Mouse (Mus musculus): ENCODE results near the gene Cyth1. TPM values are rescaled to one million over a fixed set of nuclear protein-coding genes. Genes with fewer than 3 reads are reported as not detected.

Cyth1 gene
- polyA plus RNA-seq (2015; fragmentation: Nextera tagmentation; extraction: Ambion mirVana): 16.4 and 16.5 TPM in 2 replicates

DNA sequence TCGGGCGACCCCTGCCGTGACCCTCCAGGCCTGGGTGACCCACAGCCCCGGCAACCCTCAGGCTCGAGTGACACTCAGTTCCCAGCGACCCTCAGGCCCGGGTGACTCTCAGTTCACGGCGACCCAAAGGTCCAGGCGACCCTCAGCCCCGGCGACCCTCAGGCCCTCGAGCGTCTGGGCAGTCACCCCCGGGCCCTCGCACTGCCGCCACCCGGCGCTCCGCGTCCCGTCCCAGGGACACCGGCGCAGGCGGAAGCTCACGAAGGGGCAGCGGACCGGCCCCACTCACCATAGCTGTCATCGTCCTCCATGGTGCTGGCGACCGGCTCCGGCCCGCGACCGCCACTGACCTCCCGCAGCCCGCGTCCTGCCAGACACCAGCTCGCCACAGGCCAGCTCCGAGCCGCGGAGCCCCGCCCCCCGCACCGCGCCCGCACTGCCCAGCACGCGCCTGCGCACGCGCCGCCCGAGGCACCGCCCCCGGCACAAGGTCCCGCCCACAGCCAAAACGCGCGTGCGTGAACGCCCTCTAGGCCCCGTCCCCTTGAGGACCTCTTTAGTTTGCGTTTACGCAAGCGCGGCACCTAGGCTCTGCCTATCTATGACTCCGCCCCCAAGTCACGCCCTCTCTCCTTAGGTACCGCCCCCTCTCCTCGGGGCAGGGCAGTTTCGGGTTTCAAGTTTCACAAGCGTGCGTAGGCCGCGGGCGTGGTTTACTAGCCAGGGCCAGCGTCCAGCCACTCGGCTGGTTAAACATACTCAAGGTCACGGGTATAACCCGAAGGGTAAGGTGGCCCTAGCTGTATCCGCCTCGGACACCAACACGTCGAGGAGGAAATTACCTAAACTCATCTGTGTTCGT, at the start of gene Cyth1:
Gene Cyth1 (minus strand): TSS at position 443 of the 862 bp plus-strand sequence.
- peak; percentile 95 for ATAC-seq (replicated peaks; ENCODE audit: low FRiP score)
- Histone ChIP-seq H3K9me3 (replicated peaks) (no peaks in the 10 kb centered on the region), H3K4me2 (peak within 1 kb of the TSS; percentile 89), H3K4me3 (replicated peaks) (peak within 1 kb of the TSS; percentile 92), H3K9ac (peak within 1 kb of the TSS; percentile 94), H3K27ac (peak within 1 kb of the TSS; percentile 95), H3K27me3 (no peaks in the 10 kb centered on the region), H3K4me1 (peaks cover 49% of the 10 kb centered on the region), H3K36me3 (no peaks in the 10 kb centered on the region)
- under 1% methylated on average over 85 of the region's 86 CpGs for WGBS

DNA sequence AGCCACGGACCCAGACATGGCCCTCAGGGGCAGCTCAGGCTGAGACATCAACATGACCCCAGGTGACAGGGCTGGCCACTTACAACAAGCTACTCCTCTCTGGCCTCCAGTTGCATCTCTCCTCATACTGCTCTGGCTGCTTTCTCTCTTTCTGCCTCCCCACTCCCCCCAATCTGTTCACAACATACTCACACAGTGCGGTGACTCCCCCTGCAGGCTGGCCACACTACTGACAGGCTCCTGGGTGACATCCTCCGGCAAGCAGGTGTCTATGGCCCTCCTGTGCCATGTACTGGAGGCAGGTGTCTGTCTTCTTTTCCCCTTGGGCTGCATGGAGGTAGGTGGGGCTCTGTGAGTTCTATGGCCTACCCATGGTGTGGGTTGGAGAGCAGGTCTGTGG, 49.6 kb upstream of the Cyth1 start:
- Histone ChIP-seq H3K4me1 (no peaks in the 10 kb centered on the region), H3K4me3 (replicated peaks) (no peak overlapping the region), H3K9me3 (replicated peaks) (no peaks in the 10 kb centered on the region), H3K27me3 (no peaks in the 10 kb centered on the region), H3K4me2 (no peak overlapping the region), H3K27ac (no peak overlapping the region), H3K36me3 (peaks cover 25% of the 10 kb centered on the region), H3K9ac (no peak overlapping the region)
- 84% methylated on average over 3 of the region's 3 CpGs for WGBS
- 0 out of 2 replicates have a peak, but pooled peaks have one; percentile 22 for ATAC-seq (replicated peaks; ENCODE audit: low FRiP score)

DNA sequence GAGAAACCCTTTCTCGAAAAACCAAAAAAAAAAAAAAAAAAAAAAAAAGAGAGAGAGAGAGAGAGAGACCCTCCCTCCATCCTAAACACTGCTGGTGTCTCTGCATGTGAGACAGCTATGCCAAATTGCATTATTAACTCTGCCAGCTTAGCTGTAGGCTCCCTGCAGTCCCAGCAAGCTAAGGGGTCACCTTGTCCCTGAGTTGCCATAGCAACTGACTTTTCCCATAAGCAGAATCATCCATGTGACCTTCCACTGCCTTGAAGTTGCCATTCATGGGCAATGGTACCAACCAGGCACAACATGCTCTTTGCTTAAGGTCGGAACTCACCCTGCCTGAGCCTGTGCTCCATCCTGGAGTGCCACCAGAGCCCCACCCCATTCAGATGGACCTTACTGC, 46.6 kb upstream of the Cyth1 start:
- no peak overlapping the region for H3K27ac ChIP-seq
- no peak overlapping the region for H3K4me3 ChIP-seq (replicated peaks)
- H3K36me3 ChIP-seq: no peaks in the 10 kb centered on the region
- no peaks in the 10 kb centered on the region for H3K27me3 ChIP-seq
- H3K4me2 ChIP-seq: no peak overlapping the region
- 70% methylated on average over 2 of the region's 2 CpGs for whole genome bisulfite sequencing
- H3K9me3 ChIP-seq (replicated peaks): no peaks in the 10 kb centered on the region
- H3K4me1 ChIP-seq: peaks cover 6% of the 10 kb centered on the region; the same call in 1 of the 2 replicates
- ATAC-seq (replicated peaks; ENCODE audit: low FRiP score): no peak
- H3K9ac ChIP-seq: no peak overlapping the region

GRCm38 (mm10) chr11:118292671-118293070, 44.3 kb upstream of the Cyth1 start:
- ATAC-seq (replicated peaks; ENCODE audit: low FRiP score): no peak
- H3K9me3 ChIP-seq (replicated peaks): no peaks in the 10 kb centered on the region
- no peak overlapping the region for H3K9ac ChIP-seq
- H3K36me3 ChIP-seq: peaks cover 2% of the 10 kb centered on the region
- WGBS: 79% methylated on average over 6 of the region's 6 CpGs
- H3K4me1 ChIP-seq: peaks cover 21% of the 10 kb centered on the region
- H3K4me2 ChIP-seq: no peak overlapping the region
- H3K27me3 ChIP-seq: no peaks in the 10 kb centered on the region
- no peak overlapping the region for H3K4me3 ChIP-seq (replicated peaks)
- no peak overlapping the region for H3K27ac ChIP-seq

DNA sequence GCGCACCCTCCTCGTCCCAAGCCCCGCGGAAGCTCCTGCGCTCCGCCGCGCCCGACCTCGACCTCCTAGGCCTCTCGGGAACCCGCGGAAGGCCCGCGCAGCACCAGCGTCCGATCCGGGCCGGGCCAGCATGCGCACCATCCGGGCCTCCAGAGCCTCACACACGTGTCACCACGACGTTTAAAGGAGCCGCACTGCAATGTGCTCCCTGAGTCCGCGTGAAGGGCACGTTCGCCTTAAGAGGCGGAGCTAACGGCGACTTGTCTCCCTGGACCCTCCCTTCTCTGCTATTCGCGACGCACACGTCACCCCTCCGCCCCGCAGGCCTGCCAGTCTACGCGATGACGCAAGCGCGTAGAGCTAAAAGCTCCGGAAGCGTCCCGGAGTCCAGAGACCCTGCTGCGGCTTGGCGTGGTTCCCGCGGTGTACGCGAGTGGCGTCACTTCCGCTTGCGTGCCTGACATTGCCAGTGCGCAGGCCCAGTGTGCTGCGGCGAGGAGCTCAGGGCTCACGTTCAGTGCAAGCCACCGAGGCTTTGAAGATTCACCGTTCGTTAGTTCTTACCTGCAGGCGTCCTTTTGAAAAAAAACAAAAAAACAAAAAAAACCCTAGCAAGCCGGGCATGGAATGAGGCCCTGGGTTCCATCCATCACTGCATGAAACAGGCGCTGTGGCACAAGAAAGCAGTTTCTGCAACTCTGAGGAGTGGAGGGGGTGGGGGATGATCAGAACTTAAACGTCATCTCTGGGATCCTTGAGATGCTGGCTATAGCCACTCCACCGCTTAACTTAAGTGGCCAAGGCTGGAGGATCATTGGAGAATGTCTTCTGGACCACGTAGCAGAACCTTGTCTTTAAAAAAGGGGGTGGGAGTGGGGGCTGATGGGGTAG, 41.9 kb upstream of the Cyth1 start, which contains the start of gene Usp36:
Gene Usp36 (minus strand): TSS at position 246 of the 891 bp plus-strand sequence.
- peak within 1 kb of the TSS; percentile 84 for H3K27ac ChIP-seq
- H3K4me1 ChIP-seq: peaks cover 24% of the 10 kb centered on the region
- ATAC-seq (replicated peaks; ENCODE audit: low FRiP score): peak; percentile 99
- no peaks in the 10 kb centered on the region for H3K9me3 ChIP-seq (replicated peaks)
- H3K9ac ChIP-seq: peak within 1 kb of the TSS; percentile 90
- H3K27me3 ChIP-seq: no peaks in the 10 kb centered on the region
- H3K4me3 ChIP-seq (replicated peaks): peak within 1 kb of the TSS; percentile 98
- WGBS: under 1% methylated on average over 68 of the region's 68 CpGs
- H3K36me3 ChIP-seq: peaks cover 26% of the 10 kb centered on the region
- peak within 1 kb of the TSS; percentile 90 for H3K4me2 ChIP-seq

GRCm38 (mm10) chr11:118289562-118289961, 41.2 kb upstream of the Cyth1 start:
- WGBS: under 1% methylated on average over 22 of the region's 22 CpGs
- Histone ChIP-seq H3K9ac (peak overlapping the region; percentile 90), H3K4me3 (replicated peaks) (peak overlapping the region; percentile 98), H3K27ac (peak overlapping the region; percentile 80), H3K27me3 (no peaks in the 10 kb centered on the region), H3K4me1 (peaks cover 24% of the 10 kb centered on the region), H3K9me3 (replicated peaks) (no peaks in the 10 kb centered on the region), H3K36me3 (peaks cover 33% of the 10 kb centered on the region), H3K4me2 (peak overlapping the region; percentile 90)
- no peak; the same call in none of the 2 replicates for ATAC-seq (replicated peaks; ENCODE audit: low FRiP score)

- WGBS: 2% methylated on average over 16 of the region's 16 CpGs
- peaks cover 24% of the 10 kb centered on the region for H3K4me1 ChIP-seq
- H3K36me3 ChIP-seq: peaks cover 38% of the 10 kb centered on the region
- ATAC-seq (replicated peaks; ENCODE audit: low FRiP score): no peak
- peak overlapping the region; percentile 90 for H3K9ac ChIP-seq
- H3K27me3 ChIP-seq: no peaks in the 10 kb centered on the region
- peak overlapping the region; percentile 98 for H3K4me3 ChIP-seq (replicated peaks)
- peak overlapping the region; percentile 80 for H3K27ac ChIP-seq
- no peaks in the 10 kb centered on the region for H3K9me3 ChIP-seq (replicated peaks)
- H3K4me2 ChIP-seq: peak overlapping the region; percentile 90
Measured at GRCm38 (mm10) chr11:118289037-118289511, 40.7 kb upstream of the Cyth1 start.

DNA sequence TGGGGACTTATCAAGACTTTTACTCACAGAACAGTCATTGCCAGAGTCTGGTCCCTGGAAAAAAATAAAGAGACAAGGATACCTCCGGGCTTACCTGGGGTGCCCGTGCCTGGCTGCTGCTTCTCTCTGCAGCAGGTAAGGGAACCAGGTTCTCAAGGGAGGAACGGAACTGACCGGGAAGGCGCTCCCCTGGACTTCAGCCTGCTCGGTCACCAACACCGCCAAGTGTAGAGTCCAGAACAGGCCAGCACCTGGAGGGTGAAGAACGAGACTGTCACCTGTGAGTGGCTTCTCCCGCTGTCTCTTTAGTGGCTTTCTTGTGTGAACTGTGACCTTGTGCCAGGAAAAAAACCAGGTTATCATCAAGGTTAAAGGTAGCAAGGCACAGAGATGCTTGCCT, 39.2 kb upstream of the Cyth1 start:
- H3K9me3 ChIP-seq (replicated peaks): no peaks in the 10 kb centered on the region
- no peak overlapping the region for H3K4me3 ChIP-seq (replicated peaks)
- H3K27ac ChIP-seq: no peak overlapping the region
- 92% methylated on average over 9 of the region's 9 CpGs for WGBS
- H3K9ac ChIP-seq: no peak overlapping the region
- no peaks in the 10 kb centered on the region for H3K27me3 ChIP-seq
- H3K4me2 ChIP-seq: no peak overlapping the region
- H3K4me1 ChIP-seq: peaks cover 24% of the 10 kb centered on the region
- ATAC-seq (replicated peaks; ENCODE audit: low FRiP score): no peak
- H3K36me3 ChIP-seq: peaks cover 53% of the 10 kb centered on the region

- Histone ChIP-seq H3K27me3 (no peaks in the 10 kb centered on the region), H3K9ac (no peak overlapping the region), H3K36me3 (peaks cover 64% of the 10 kb centered on the region), H3K4me2 (no peak overlapping the region), H3K4me1 (peaks cover 24% of the 10 kb centered on the region), H3K9me3 (replicated peaks) (no peaks in the 10 kb centered on the region), H3K27ac (no peak overlapping the region), H3K4me3 (replicated peaks) (no peak overlapping the region)
- ATAC-seq (replicated peaks; ENCODE audit: low FRiP score): no peak
- WGBS: 93% methylated on average over 9 of the region's 9 CpGs
Measured at GRCm38 (mm10) chr11:118286434-118286833, 38.0 kb upstream of the Cyth1 start.

DNA sequence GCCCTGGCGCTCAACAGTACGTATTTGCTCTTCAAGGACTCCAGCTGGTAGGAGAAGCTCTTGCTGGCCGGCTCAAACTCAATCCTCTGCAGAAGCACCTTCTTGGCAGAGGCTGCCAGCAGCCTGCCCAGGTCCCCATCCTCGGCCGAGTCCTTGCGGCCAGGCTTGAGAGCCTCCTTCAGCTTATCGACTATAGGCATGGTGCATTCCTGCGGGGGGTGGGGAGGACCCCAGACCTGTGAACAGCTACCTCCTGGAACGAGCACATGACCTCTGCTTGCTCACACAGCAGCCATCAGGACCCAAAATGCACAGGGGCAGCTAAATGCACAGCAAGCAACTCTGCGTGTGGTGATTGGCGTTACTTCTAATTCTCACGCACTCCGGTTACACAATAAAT, 37.4 kb upstream of the Cyth1 start:
- H3K4me2 ChIP-seq: no peak overlapping the region
- no peak for ATAC-seq (replicated peaks; ENCODE audit: low FRiP score)
- no peak overlapping the region for H3K27ac ChIP-seq
- H3K9ac ChIP-seq: no peak overlapping the region
- peaks cover 69% of the 10 kb centered on the region for H3K36me3 ChIP-seq
- no peaks in the 10 kb centered on the region for H3K9me3 ChIP-seq (replicated peaks)
- H3K4me3 ChIP-seq (replicated peaks): no peak overlapping the region
- H3K27me3 ChIP-seq: no peaks in the 10 kb centered on the region
- 94% methylated on average over 13 of the region's 13 CpGs for WGBS
- peaks cover 21% of the 10 kb centered on the region for H3K4me1 ChIP-seq

DNA sequence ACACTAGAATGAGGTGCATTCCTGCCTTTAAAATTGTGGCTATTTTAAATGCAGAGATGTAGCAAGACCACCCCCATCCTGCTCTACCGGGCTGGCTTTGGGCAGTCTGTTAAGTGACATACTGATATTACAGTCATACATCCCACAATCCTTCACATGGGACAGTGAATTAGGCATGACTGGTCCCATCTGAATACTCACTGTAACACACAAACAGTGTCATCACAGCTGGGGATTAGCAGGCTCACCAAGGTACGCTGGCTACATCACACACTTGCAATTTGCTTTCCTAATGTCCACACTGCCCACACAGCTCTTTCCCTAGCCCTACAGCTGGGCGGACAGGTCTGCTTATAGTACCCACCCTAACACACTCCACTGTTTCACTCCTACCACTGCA, 31.8 kb upstream of the Cyth1 start:
- no peak overlapping the region for H3K9ac ChIP-seq

More for the DNA sequence above, 31.8 kb upstream of the Cyth1 start:
- Histone ChIP-seq H3K4me2 (no peak overlapping the region), H3K4me1 (no peaks in the 10 kb centered on the region), H3K27me3 (no peaks in the 10 kb centered on the region), H3K4me3 (replicated peaks) (no peak overlapping the region), H3K27ac (no peak overlapping the region), H3K9me3 (replicated peaks) (no peaks in the 10 kb centered on the region), H3K36me3 (peaks cover 99% of the 10 kb centered on the region)
- ATAC-seq (replicated peaks; ENCODE audit: low FRiP score): no peak
- WGBS: 89% methylated on average over 3 of the region's 3 CpGs

Data from kidney, embryonic 15.5 days (tissue).